Mouse (Mus musculus) c-Kit-negative CD71-positive TER-119-positive erythroid progenitor cells, embryonic 14.5 days (primary cell): ENCODE measurements around the gene Cd200r1.

Experiments used
- DNase-seq: peaks from one replicate; pipeline ENCODE4 v3.0.0-alpha.2; 2013; ENCODE audit warnings: low read depth, low spot score

Gene Cd200r1

GRCm38 (mm10) chr16:44765555-44766319, at the start of gene Cd200r1:
TSS of gene Cd200r1 (plus strand) at chr16:44765736.
- DNase-seq, result no peak

- DNase-seq, result no peak
These were observed 49.0 kb upstream of the Cd200r1 start for GRCm38 (mm10) chr16:44716305-44717140.

DNA sequence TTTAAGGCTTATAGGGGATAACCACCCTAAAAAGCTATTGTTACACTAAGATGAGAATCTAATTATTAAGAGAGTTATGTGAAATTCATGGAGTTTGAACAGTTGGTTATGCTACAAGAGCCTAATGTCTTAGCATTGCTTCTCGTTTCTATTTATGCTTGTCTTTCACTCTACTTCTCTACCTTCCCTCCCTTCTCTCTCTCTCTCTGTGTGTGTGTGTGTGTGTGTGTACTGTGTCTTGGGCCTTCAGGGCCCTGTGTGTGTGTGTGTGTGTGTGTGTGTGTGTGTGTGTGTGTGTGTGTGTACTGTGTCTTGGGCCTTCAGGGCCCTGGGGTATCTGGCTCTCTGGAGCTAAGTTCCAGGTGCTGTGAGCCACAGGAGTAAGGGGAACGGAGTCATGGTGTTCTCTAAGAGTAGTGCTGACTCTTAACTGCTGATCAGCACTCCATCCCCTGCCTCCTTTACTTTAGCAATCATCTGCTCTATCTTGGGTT, 48.3 kb upstream of the Cd200r1 start:
- no peak for DNase-seq

- no peak for DNase-seq
These were observed 47.7 kb upstream of the Cd200r1 start for GRCm38 (mm10) chr16:44717838-44718237.

GRCm38 (mm10) chr16:44719349-44719748, 46.2 kb upstream of the Cd200r1 start:
- no peak for DNase-seq

GRCm38 (mm10) chr16:44720518-44720917, 45.0 kb upstream of the Cd200r1 start:
- DNase-seq, result no peak

GRCm38 (mm10) chr16:44722666-44723065, 42.9 kb upstream of the Cd200r1 start:
- DNase-seq, result no peak

GRCm38 (mm10) chr16:44724083-44724787, 41.3 kb upstream of the Cd200r1 start, which contains the start of gene Nepro:
TSS of gene Nepro (plus strand) at chr16:44724301.
- DNase-seq, result peak; percentile 85

DNA sequence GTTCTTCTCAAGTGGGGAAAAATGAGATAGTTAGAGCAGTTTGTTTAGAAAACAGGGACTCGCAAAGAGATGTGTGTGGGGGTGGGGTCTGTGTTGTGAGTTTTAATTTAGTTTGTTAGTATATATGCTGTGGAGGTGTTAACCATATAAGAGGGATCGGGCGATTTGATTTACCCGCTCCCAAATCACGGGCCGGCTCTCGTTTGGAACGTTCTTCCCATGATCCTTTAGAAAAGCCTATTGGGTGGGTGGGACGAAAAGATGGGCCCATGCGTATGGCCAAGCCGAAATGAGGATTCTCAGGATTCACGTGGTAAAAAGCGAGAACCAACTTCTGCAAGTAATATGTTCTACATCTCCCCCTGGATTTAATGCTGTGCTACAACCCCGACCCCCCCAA, 40.7 kb upstream of the Cd200r1 start:
- no peak for DNase-seq

DNA sequence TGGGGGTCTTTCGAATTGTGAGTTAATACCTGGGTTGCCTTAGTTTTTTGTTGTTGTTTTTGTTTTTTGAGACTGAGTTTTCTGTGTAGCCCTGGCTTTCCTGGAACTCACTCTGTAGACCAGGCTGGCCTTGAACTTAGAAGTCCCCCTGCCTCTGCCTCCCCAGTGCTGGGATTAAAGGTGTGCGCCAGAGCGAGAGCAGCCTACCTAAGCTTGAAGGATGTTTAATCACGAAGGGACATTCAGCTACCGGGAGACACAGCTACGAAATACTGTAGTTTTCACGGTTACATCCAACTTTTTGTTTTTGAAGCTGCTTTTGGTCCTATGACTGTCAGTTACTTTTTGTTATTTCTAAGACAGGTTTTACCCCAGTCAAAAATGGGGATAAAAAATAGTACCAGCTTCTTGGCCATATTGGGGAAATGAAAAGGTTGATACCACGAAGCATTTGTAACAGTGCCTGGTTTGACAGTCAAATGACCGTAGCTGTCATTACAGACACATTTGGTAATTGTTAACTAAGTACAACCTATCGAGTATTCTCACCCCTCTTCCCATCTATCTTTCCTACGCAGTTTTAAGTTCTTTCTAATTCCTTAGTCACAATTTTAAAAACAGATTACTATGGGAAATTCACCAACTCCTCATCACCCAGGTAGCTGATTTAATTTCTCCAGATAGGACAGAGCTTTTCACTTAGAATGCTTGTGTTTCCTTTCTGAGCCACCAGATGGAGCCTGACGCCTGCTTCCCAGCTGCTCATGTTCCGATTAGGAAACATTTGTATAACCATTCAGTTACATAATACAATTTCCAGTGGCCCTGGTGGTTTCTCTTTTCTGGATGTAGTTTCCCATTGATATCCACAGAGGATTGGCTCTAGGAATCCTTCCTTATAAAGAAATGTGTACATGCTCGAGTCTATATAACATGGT, 40.0 kb upstream of the Cd200r1 start:
- DNase-seq, result peak; percentile 66

DNA sequence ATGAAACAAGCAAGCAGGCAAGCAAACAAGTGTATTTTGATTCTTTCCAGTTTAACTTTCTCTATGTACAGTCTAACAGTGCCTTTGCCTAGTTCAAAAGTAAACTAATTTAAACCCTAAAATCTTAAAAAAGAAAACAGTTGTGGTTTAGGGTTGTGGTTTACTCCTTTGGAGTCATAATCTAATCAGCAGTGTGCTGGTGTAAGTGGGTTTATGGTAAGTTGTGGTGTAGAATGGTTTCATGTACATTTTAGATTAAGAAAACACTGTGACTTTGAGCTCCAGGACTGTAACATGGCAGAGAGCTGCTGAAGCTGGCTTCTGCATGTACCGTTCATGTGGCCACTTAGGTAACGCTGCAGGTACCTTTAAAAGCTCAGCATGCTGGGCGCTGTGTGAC, 38.0 kb upstream of the Cd200r1 start:
- no peak for DNase-seq

DNA sequence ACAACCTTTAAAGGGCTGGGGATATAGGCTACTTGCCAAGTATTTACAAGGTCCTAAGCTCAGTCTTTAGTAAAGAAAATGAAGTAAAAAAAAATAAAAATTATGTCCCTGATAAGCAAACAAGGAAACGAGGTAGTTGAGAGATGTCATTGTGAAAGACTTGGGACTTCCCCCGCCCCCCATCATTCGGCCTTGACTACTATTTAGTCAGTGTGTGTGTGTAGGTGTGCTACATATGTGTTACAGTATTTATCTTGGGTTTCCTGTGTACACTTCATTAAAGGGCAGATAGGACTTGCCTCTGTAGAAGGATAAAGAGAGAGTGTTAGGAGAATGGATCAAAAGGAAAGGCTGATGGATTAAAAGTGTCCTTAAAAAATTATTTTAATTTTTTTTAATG, 31.5 kb upstream of the Cd200r1 start:
- DNase-seq, result no peak

GRCm38 (mm10) chr16:44735676-44736075, 29.9 kb upstream of the Cd200r1 start:
- no peak for DNase-seq

- no peak for DNase-seq
These were observed 29.4 kb upstream of the Cd200r1 start for GRCm38 (mm10) chr16:44736118-44736517.

GRCm38 (mm10) chr16:44742753-44743152, 22.8 kb upstream of the Cd200r1 start:
- no peak for DNase-seq

DNA sequence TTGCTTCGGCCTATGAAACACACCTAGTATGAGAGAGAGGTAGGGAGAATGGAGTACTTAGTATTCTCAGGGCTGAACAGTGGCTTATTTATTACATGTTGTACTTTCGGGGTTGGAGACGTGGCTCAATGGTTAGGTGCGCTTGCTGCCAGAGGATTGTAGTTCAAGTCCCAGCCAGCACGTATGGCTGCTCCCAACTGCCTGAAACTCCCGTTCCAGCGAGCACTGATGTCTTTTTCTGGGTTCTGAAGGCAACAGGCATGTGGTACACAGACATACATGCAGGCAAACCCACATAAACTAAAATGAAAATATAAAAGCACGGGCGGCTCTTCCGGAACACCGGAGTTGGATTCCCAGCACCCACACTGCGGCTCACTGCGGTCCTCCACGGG, 20.1 kb upstream of the Cd200r1 start:
- no peak for DNase-seq

- peak; percentile 68 for DNase-seq
These were observed 19.5 kb upstream of the Cd200r1 start, which contains the start of gene Gtpbp8 for GRCm38 (mm10) chr16:44745866-44746562. TSS of gene Gtpbp8 (minus strand) at chr16:44746363.

GRCm38 (mm10) chr16:44748007-44748406, 17.5 kb upstream of the Cd200r1 start:
- no peak for DNase-seq

GRCm38 (mm10) chr16:44757700-44758099, 7.8 kb upstream of the Cd200r1 start:
- no peak for DNase-seq

GRCm38 (mm10) chr16:44761811-44762210, 3.7 kb upstream of the Cd200r1 start:
- no peak for DNase-seq
